Mouse (Mus musculus) T-cell, adult 66 days (primary cell): ENCODE results near the gene AV320801. TPM values are rescaled to one million over a fixed set of nuclear protein-coding genes. Genes with fewer than 3 reads are reported as not detected.

Experiments
- total RNA-seq, 2 experiments: library from RNA; stranded (reverse); gene quantifications; 3 replicates in 1 of 2; 4 replicates in 1 of 2; pipeline ENCODE4 v1.2.4; 2023

Gene AV320801
- total RNA-seq: not detected

DNA sequence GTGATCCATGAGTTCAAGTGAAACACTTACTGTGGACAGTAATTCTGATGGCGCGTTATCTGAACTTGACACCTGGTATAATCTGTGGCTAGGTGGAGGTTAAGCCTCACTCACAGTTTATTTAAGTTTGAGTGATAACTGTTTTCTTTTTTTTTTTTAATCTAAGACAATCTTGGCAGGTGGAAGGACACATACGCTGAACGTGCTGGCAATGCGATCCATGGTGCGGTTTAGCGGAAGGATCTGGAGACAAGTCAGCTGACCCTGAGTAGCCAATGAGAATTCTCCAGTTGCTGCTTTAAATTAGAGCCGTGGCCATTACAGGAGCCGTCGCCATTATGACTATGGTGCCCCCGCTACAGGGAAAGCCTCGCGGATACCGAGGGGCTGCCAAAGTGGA, at the start of gene AV320801:
Gene AV320801, plus strand, starts transcription at position 301 of the 400 bp plus-strand sequence.

Other genes starting within 250 kb of the AV320801 start
- gene Pramel3, start 192.3 kb upstream of the AV320801 start, total RNA-seq: not detected
- not detected for gene Gm5128, start 121.3 kb upstream of the AV320801 start, total RNA-seq
- gene Gm7903, start 60.8 kb upstream of the AV320801 start, total RNA-seq: not detected
- not detected for gene Nxf7, start 104.2 kb downstream of the AV320801 start, total RNA-seq
- not detected for gene Prame, start 133.1 kb downstream of the AV320801 start, total RNA-seq
- not detected for gene Tcp11x2, start 199.2 kb downstream of the AV320801 start, total RNA-seq
- not detected for gene Tmsb15a, start 230.7 kb downstream of the AV320801 start, total RNA-seq
- gene Armcx5, start 248.1 kb downstream of the AV320801 start, total RNA-seq: 10 to 100 TPM; 35.6 to 42.4 TPM
- 10 to 100 TPM; 59.1 to 65.7 TPM for gene Gprasp1, start 248.1 kb downstream of the AV320801 start, total RNA-seq